Mouse (Mus musculus) midbrain, embryonic 14.5 days (tissue): ENCODE measurements around the gene P2ry6. TPM values are rescaled to one million over a fixed set of nuclear protein-coding genes. Genes with fewer than 3 reads are reported as not detected.

Source experiments
- ATAC-seq: fragments of 200-750 bp; cut with Nextera tagmentation; 2 replicates; pipeline ENCODE4 v1.8.0; 2017; ENCODE audit warnings: moderate number of reproducible peaks, moderate library complexity; ENCODE audit not compliant: low FRiP score, low TSS enrichment
- DNase-seq: peaks from one replicate; pipeline ENCODE4 v3.0.0-alpha.2; 2015
- H3K27ac ChIP-seq: fragments of 300-500 bp; sonication (generic); replicated peaks from 2 replicates; pipeline ENCODE4 v1.5.1; 2014; ENCODE audit warnings: mild to moderate bottlenecking, low read depth, low read length, moderate library complexity
- H3K27me3 ChIP-seq: fragments of 300-500 bp; sonication (generic); 2 replicates; pipeline ENCODE4 v1.6.1; 2014; ENCODE audit warnings: low read length, control low read depth, mixed read lengths; ENCODE audit not compliant: control insufficient read depth, insufficient read depth
- H3K36me3 ChIP-seq: fragments of 300-500 bp; sonication (generic); 2 replicates; pipeline ENCODE4 v1.6.1; 2014; ENCODE audit warnings: low read length, control low read depth; ENCODE audit not compliant: control insufficient read depth, insufficient read depth
- H3K4me1 ChIP-seq: fragments of 300-500 bp; sonication (generic); 2 replicates; pipeline ENCODE4 v1.6.1; 2014; ENCODE audit warnings: mild to moderate bottlenecking, antibody characterized with exemption, low read length, control low read depth; ENCODE audit not compliant: control insufficient read depth, insufficient read depth
- H3K4me2 ChIP-seq: fragments of 300-500 bp; sonication (generic); 2 replicates; pipeline ENCODE4 v1.6.1; 2014; ENCODE audit warnings: mild to moderate bottlenecking, low read length, moderate library complexity
- H3K4me3 ChIP-seq: fragments of 300-500 bp; sonication (generic); replicated peaks from 2 replicates; pipeline ENCODE4 v1.5.1; 2014; ENCODE audit warnings: low read depth, low read length
- H3K9ac ChIP-seq: fragments of 300-500 bp; sonication (generic); replicated peaks from 2 replicates; pipeline ENCODE4 v1.6.1; 2014; ENCODE audit warnings: mild to moderate bottlenecking, low read length, moderate library complexity
- H3K9me3 ChIP-seq: fragments of 300-500 bp; sonication (generic); 2 replicates; pipeline ENCODE4 v1.6.1; 2016; ENCODE audit warnings: low read length, control low read depth, mixed read lengths; ENCODE audit not compliant: control insufficient read depth
- WGBS: fragments of 180-500 bp; shearing (Covaris S2); extraction: QIAGEN DNeasy Blood & Tissue Kit; methylation state at CpG from one replicate; pipeline ENCODE4 v1.1.7; 2014; 5-methylcytosine and 5-hydroxymethylcytosine counted together
- polyA plus RNA-seq: library from polyadenylated mRNA; unstranded; fragments of >200 nt; fragmentation: Nextera tagmentation; extraction: Ambion mirVana; gene quantifications from 2 replicates; pipeline ENCODE4 v1.2.1, GENCODE M21; 2014

P2ry6 gene
- polyA plus RNA-seq, 1 experiment from 2014 or later = 2.7 TPM

DNA sequence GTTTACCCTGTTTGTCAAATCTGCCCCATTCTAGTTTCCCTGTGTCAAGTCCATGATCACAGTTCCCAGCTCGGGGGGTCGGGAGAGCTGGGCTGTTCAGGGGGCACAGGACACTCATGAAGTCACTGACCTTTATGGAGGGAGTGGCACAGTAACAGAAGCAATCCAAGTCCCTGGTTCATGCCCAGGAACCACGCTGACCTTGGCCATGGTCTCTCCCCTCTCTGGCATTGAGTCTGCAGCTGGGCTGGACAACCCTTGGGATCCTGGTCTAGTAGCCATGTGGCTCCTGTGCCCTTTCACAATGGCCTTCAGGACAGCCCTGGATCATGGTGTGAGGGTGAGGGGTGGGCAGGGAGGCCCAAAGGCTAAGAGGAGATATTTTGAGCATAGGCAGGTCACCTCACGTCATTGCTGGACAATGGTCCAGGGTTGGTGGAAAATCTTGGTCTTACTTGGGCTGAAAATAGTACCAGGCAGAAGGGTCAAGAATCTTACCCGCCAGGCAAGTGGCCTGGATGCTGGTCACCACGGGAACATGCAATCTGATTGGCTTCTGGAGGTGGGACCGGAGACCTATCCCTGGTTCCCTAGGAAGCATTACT is 20.9 kb upstream of the P2ry6 start:
- Histone ChIP-seq H3K4me3 (no peak overlapping the region), H3K27ac (no peak overlapping the region), H3K36me3 (no peaks in the 10 kb centered on the region), H3K9me3 (no peaks in the 10 kb centered on the region), H3K4me1 (no peaks in the 10 kb centered on the region), H3K27me3 (no peaks in the 10 kb centered on the region), H3K9ac (no peak overlapping the region), H3K4me2 (no peak overlapping the region)
- ATAC-seq (no peak), DNase-seq (no peak)
- WGBS = 88% methylated on average over 7 of the region's 7 CpGs

DNA sequence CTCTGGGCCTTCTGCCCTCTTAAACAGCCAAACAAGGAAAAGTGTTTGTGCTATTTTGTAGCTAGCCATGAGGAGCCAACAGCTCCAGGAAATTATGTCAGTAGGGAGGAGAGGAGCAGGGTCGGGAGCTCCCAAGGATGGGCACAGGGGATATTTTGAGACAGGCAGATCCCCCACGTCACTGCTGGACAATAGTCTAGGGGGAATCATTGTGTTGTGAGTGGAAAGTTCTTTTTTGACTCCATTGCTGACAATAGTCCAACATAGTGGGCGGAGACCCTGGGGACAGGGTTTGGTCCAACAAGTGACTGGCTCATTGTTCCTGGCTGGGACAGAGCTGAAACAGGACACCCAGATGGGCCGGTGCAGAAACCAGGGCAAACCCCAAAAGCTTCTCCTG is 18.7 kb upstream of the P2ry6 start:
- no peak for DNase-seq
- no peak overlapping the region for H3K4me2 ChIP-seq
- no peak overlapping the region for H3K9ac ChIP-seq
- 33% methylated on average over 4 of the region's 4 CpGs for WGBS
- no peak overlapping the region for H3K27ac ChIP-seq
- H3K4me3 ChIP-seq = no peak overlapping the region
- H3K9me3 ChIP-seq = no peaks in the 10 kb centered on the region
- no peaks in the 10 kb centered on the region for H3K4me1 ChIP-seq
- H3K36me3 ChIP-seq = no peaks in the 10 kb centered on the region
- no peaks in the 10 kb centered on the region for H3K27me3 ChIP-seq
- no peak for ATAC-seq

DNA sequence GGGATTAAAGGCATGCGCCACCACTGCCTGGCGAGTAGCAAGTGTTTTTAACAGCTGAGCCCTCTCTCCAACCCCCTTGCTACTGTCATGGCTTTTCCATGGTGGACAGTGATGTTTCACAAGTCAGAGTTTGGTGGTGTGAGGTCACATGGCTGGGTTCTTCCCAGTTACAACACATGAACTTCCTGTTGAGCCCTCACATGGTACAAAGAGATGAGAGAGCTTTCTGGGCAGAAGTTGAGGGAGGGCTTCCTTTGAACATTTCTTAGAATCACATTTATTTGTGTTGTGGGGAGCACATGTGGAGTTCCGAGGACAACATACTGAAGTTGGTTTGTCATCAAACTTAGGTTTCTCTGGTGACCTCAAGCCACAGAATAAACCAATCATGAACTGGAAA is 17.5 kb upstream of the P2ry6 start:
- Histone ChIP-seq H3K9me3 (no peaks in the 10 kb centered on the region), H3K4me2 (no peak overlapping the region), H3K27ac (no peak overlapping the region), H3K4me1 (no peaks in the 10 kb centered on the region), H3K4me3 (no peak overlapping the region), H3K9ac (no peak overlapping the region), H3K27me3 (0 out of 2 replicates have a peak, but pooled peaks cover 5% of the 10 kb centered on the region), H3K36me3 (no peaks in the 10 kb centered on the region)
- 92% methylated on average over 3 of the region's 3 CpGs for WGBS
- ATAC-seq = no peak
- DNase-seq = no peak

DNA sequence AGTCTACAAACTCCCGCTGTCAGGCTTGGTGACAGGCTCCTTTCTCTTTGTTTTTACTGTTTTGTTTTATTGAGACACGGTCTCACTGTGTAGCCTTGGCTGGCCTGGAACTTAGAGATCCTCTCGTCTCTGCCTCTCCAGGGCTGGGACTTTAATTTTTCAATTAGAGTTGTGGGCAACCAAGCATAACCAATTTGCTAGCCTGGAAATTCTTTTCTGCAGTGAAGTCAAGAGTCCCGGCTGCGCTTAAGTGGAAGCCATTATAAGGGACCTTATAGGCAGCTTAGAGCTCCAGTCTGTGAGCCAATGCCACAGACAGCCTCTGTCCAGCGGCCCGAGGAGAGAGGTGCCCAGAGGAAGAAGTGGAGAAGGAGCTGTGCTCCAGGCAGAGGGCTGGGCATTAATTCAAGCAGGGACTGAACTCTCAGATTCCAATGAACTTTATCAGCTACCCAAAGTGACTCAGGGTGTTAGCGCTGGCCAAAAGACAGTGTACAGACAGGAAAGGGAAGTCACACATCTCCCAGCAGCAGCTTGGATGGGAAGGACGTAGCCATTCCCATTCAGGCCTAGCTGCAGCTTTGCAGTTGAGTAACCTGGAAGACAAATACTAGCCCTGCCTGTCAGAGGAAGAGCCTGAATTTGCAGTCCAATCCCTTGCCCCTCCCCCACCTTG is 16.3 kb upstream of the P2ry6 start:
- H3K9ac ChIP-seq = no peak overlapping the region
- H3K4me3 ChIP-seq = no peak overlapping the region
- 32% methylated on average over 9 of the region's 9 CpGs for WGBS
- DNase-seq = peak; percentile 22
- H3K27me3 ChIP-seq = 0 out of 2 replicates have a peak, but pooled peaks cover 5% of the 10 kb centered on the region
- H3K27ac ChIP-seq = no peak overlapping the region
- no peaks in the 10 kb centered on the region for H3K36me3 ChIP-seq
- H3K4me2 ChIP-seq = no peak overlapping the region
- no peaks in the 10 kb centered on the region for H3K4me1 ChIP-seq
- H3K9me3 ChIP-seq = no peaks in the 10 kb centered on the region
- ATAC-seq = no peak

DNA sequence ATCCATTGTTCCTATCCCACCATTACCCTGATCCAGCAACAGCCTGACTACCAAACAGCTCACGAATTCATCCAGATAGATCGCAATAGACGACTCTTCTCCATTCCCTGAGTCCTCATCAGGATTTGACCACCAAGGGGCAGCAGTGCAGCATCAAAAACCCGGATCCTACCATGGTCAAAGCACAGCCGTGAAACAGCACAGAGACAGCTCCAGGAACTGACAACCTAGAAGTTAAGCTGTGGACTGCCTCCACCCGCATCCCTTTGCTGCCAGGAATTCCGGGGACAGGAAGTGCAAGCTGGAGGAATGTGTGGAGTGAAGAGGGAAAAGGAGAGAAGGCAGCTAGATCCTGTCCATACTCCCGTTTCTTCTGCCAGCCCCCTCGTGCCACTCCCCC is 13.6 kb upstream of the P2ry6 start:
- Histone ChIP-seq H3K36me3 (no peaks in the 10 kb centered on the region), H3K27me3 (0 out of 2 replicates have a peak, but pooled peaks cover 5% of the 10 kb centered on the region), H3K4me1 (peaks cover 5% of the 10 kb centered on the region; the same call in 1 of the 2 replicates), H3K27ac (no peak overlapping the region), H3K9ac (no peak overlapping the region), H3K4me3 (no peak overlapping the region), H3K9me3 (no peaks in the 10 kb centered on the region), H3K4me2 (no peak overlapping the region)
- ATAC-seq (peak; percentile 17; the same call in 1 of the 2 replicates), DNase-seq (peak; percentile 82)
- WGBS = 17% methylated on average over 9 of the region's 9 CpGs

DNA sequence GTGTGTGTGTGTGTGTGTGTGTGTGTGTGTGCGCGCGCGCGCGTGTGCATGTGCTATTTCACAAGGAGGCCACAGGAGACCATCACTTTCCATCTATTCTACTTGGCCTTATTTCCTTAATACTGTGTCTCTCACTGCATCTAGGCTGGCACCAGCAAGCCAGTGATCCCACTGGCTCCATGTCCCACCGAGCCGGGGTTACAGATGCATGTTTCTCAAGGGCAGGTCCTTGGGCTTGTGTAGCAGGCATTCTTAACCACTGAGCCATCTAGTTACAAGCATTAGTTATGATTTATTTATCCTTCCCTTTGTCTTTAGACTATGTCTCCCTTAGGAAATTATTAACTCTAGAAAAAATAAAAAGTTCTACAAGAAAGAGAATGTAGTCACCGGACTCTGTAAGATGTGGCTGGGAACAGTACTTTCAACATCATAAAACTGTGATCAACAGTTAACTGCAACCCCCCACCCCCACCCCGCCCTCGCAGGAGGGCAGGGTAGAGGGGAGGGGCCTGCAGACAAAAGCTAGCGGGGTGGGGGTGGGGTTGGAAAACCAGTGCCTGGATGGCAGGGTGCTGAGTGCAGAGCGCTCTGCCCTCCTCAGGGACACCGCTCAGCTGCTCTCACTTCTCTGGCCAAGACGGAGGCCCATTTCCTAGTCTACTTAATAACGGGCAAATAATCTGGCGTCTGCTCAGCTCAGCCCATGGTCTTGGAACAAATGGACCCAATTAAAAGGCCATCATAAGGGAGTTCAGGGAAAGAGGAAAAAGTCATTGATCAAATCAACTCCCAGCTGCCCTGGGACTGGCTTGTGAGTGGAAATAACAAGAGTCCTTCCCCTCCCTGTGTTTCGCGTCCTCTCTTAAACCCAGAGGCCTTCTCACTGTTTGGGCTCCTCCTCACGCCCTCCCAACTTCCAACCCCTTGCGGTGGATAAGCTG is 10.3 kb upstream of the P2ry6 start:
- Histone ChIP-seq H3K27me3 (0 out of 2 replicates have a peak, but pooled peaks cover 5% of the 10 kb centered on the region), H3K4me1 (peaks cover 5% of the 10 kb centered on the region; the same call in 1 of the 2 replicates), H3K9me3 (no peaks in the 10 kb centered on the region), H3K9ac (no peak overlapping the region), H3K36me3 (no peaks in the 10 kb centered on the region), H3K4me3 (no peak overlapping the region), H3K4me2 (no peak overlapping the region), H3K27ac (no peak overlapping the region)
- 39% methylated on average over 21 of the region's 21 CpGs for WGBS
- DNase-seq (peak; percentile 24), ATAC-seq (no peak)

DNA sequence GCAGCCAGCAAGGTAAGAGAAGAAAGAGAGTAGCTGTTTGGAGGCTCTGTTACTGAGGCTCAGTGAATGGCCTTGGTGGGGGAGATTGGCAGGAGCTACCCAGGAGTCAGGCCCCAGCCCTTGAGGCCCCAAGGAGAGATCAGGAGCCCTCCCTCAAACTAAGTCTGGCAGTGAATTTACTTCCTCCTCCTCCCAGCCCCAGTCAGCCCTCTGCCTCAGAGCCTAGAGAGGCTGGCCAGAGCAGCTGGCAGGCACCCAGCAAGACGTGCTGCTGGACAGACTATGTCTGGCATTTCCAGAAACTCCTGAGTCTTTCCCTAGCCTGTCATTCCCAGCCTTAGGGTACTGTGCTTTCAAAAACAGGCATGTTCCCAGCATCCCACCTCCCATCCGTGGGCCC is 4.7 kb upstream of the P2ry6 start:
- DNase-seq = peak; percentile 33
- Histone ChIP-seq H3K27me3 (peaks cover 4% of the 10 kb centered on the region), H3K4me1 (peaks cover 5% of the 10 kb centered on the region; the same call in 1 of the 2 replicates), H3K9me3 (no peaks in the 10 kb centered on the region), H3K36me3 (no peaks in the 10 kb centered on the region), H3K4me2 (no peak overlapping the region), H3K4me3 (no peak overlapping the region), H3K27ac (no peak overlapping the region), H3K9ac (no peak overlapping the region)
- ATAC-seq = no peak
- 40% methylated on average over 2 of the region's 2 CpGs for WGBS

DNA sequence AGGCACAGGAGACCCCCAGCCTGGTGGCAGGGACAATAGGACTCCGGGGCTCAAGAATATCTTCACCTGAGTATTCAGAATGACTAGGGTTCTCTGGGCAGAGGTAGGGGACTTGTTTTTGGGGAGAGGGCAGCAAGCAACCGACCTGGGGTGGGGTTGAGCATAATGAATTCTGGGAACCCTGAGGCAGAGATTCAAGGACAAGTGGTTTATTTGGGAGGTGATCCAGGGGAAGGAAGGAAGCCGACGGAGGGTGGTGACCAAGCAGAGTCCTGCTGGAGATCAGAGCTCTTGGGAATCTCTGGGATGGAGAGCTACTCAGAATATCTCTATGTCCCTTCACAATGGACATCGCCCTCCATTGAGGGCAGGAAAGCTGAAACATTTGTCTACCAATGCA is 3.7 kb upstream of the P2ry6 start:
- ATAC-seq (no peak), DNase-seq (no peak)
- Histone ChIP-seq H3K27ac (no peak overlapping the region), H3K9me3 (no peaks in the 10 kb centered on the region), H3K9ac (no peak overlapping the region), H3K4me2 (no peak overlapping the region), H3K36me3 (no peaks in the 10 kb centered on the region), H3K4me3 (no peak overlapping the region), H3K4me1 (peaks cover 5% of the 10 kb centered on the region; the same call in 1 of the 2 replicates), H3K27me3 (peaks cover 14% of the 10 kb centered on the region)
- WGBS = 85% methylated on average over 5 of the region's 5 CpGs
